ENCODE assay signal across 7 mouse cellular contexts in genomic region chr17:31057891-31058744, GRCm38 (mm10). TPM values are rescaled to one million over a fixed set of nuclear protein-coding genes. Genes with fewer than 3 reads are reported as not detected.
DNase-seq lines count a peak whose midpoint lies in the region; ATAC-seq and TF ChIP-seq lines count a peak whose summit lies in the region.

No protein-coding gene starts in this region.

- peaks cover 3% of the 10 kb centered on the region; the same call in 1 of the 2 replicates for H3K27me3 ChIP-seq in liver, adult 2 months (ENCODE audit: control insufficient read depth, insufficient read depth, low read length)
- no peaks in the 10 kb centered on the region for H3K27me3 ChIP-seq in forebrain, embryonic 16.5 days (replicated peaks; ENCODE audit: control insufficient read depth, insufficient read depth, low read length)
- H3K27me3 ChIP-seq in limb, embryonic 11.5 days (ENCODE audit: control insufficient read depth, insufficient read depth, low read length): peaks cover 23% of the 10 kb centered on the region
- H3K27me3 ChIP-seq in myocyte (ENCODE audit: control insufficient read depth, insufficient read depth, insufficient read length): peaks cover 10% of the 10 kb centered on the region

- H3K9ac ChIP-seq in liver, adult 2 months (ENCODE audit: low read depth, low read length): peak overlapping the region; percentile 71
- H3K9ac ChIP-seq in forebrain, embryonic 16.5 days (replicated peaks; ENCODE audit: low read depth, low read length): peak overlapping the region; percentile 77
- peak overlapping the region; percentile 28; the same call in 1 of the 2 replicates for H3K9ac ChIP-seq in limb, embryonic 11.5 days (ENCODE audit: low read length)

- ATAC-seq in forebrain, embryonic 16.5 days: peak; percentile 41
- no peak for ATAC-seq in limb, embryonic 11.5 days (ENCODE audit: insufficient number of reproducible peaks, low FRiP score, low TSS enrichment, low read depth)

- DNase-seq in liver, adult 2 months (ENCODE audit: extremely low read depth, low read depth, low spot score): no peak
- DNase-seq in liver: no peak
- DNase-seq in cerebellum, adult 8-10 months: peak; percentile 76
- DNase-seq in limb, embryonic 11.5 days (ENCODE audit: low spot score): peak; percentile 37
- no peak for DNase-seq in T-cell, adult 2 months (ENCODE audit: low spot score)

- no peak for TF ChIP-seq POLR2A in liver, adult 2 months (IDR thresholded peaks at IDR 0.05; ENCODE audit: extremely low read depth, insufficient read depth, low read length)
- TF ChIP-seq POLR2A in myocyte (IDR thresholded peaks at IDR 0.05; ENCODE audit: insufficient read length, low read depth): no peak

- no peaks in the 10 kb centered on the region for H3K79me2 ChIP-seq in liver, adult 2 months (ENCODE audit: control insufficient read depth, insufficient read depth, low read length)
- H3K79me2 ChIP-seq in myocyte (ENCODE audit: control insufficient read depth, insufficient read depth): no peaks in the 10 kb centered on the region

- 5% methylated on average over 31 of the region's 31 CpGs for WGBS in liver, adult 2 months
- WGBS in forebrain, embryonic 16.5 days: under 1% methylated on average over 31 of the region's 31 CpGs
- whole genome bisulfite sequencing in limb, embryonic 11.5 days: 2% methylated on average over 31 of the region's 31 CpGs

- H3K27ac ChIP-seq in liver, adult 2 months (replicated peaks; ENCODE audit: insufficient read depth, low read depth, low read length): peak overlapping the region; percentile 79
- H3K27ac ChIP-seq in forebrain, embryonic 16.5 days (ENCODE audit: low read length): peak overlapping the region; percentile 89
- no peak overlapping the region for H3K27ac ChIP-seq in limb, embryonic 11.5 days (replicated peaks; ENCODE audit: low read depth, low read length)

- H3K4me1 ChIP-seq in liver, adult 2 months (ENCODE audit: control insufficient read depth, insufficient read depth, low read length): peaks cover 3% of the 10 kb centered on the region; the same call in 1 of the 2 replicates
- peaks cover 20% of the 10 kb centered on the region for H3K4me1 ChIP-seq in forebrain, embryonic 16.5 days (replicated peaks; ENCODE audit: control insufficient read depth, insufficient read depth, low read length)
- H3K4me1 ChIP-seq in limb, embryonic 11.5 days (ENCODE audit: control insufficient read depth, insufficient read depth, low read length): peaks cover 19% of the 10 kb centered on the region

- peaks cover 10% of the 10 kb centered on the region for H3K9me3 ChIP-seq in forebrain, embryonic 16.5 days (ENCODE audit: control insufficient read depth, low read length)
- H3K9me3 ChIP-seq in limb, embryonic 11.5 days (ENCODE audit: control insufficient read depth, low read length): no peaks in the 10 kb centered on the region

- H3ac ChIP-seq in myocyte (ENCODE audit: control insufficient read depth, insufficient read length): no peak overlapping the region

- H3K4me3 ChIP-seq in liver, adult 2 months (ENCODE audit: insufficient read depth, low read depth, low read length): peak overlapping the region; percentile 81
- peak overlapping the region; percentile 82 for H3K4me3 ChIP-seq in forebrain, embryonic 16.5 days (replicated peaks; ENCODE audit: low read length)
- H3K4me3 ChIP-seq in limb, embryonic 11.5 days (ENCODE audit: low read depth, low read length): peak overlapping the region; percentile 38
- H3K4me3 ChIP-seq in myocyte: no peak overlapping the region

- no peaks in the 10 kb centered on the region for H3K36me3 ChIP-seq in liver, adult 2 months (ENCODE audit: control insufficient read depth, insufficient read depth, low read length)
- H3K36me3 ChIP-seq in forebrain, embryonic 16.5 days (ENCODE audit: control insufficient read depth, insufficient read depth): no peaks in the 10 kb centered on the region
- H3K36me3 ChIP-seq in limb, embryonic 11.5 days (ENCODE audit: control insufficient read depth, insufficient read depth, low read length): no peaks in the 10 kb centered on the region
- no peaks in the 10 kb centered on the region for H3K36me3 ChIP-seq in myocyte (ENCODE audit: control insufficient read depth, insufficient read depth)

- TF ChIP-seq CTCF in liver, adult 2 months (IDR thresholded peaks at IDR 0.05; ENCODE audit: low read depth, low read length): no peak

- peak overlapping the region; percentile 77 for H3K4me2 ChIP-seq in forebrain, embryonic 16.5 days (ENCODE audit: low read length)
- H3K4me2 ChIP-seq in limb, embryonic 11.5 days (ENCODE audit: low read depth, severe bottlenecking): peak overlapping the region; percentile 81
- peak overlapping the region; percentile 70 for H3K4me2 ChIP-seq in myocyte (ENCODE audit: low read depth)

TF ChIP-seq in myocyte, 11 proteins besides CTCF, POLR2A, EP300 and RAD21:
- no peak for TF ChIP-seq MYOG (IDR thresholded peaks at IDR 0.05; ENCODE audit: control insufficient read depth in 1 of 3, insufficient read depth in 1 of 3, insufficient read length in 2 of 3, low read depth in 2 of 3)
- TF ChIP-seq TCF12 (IDR thresholded peaks at IDR 0.05; ENCODE audit: insufficient read depth, poor library complexity, severe bottlenecking): no peak
- TF ChIP-seq MYOD1 (IDR thresholded peaks at IDR 0.05; ENCODE audit: control insufficient read depth in 1 of 3, insufficient read length in 2 of 3, low read depth in 2 of 3): no peak
- TF ChIP-seq MAX (IDR thresholded peaks at IDR 0.05; ENCODE audit: low read depth): no peak
- no peak for TF ChIP-seq CEBPB (IDR thresholded peaks at IDR 0.05; ENCODE audit: insufficient read depth, poor library complexity, severe bottlenecking)
- TF ChIP-seq SRF (IDR thresholded peaks at IDR 0.05; ENCODE audit: control insufficient read depth, insufficient read length, low read depth): no peak
- TF ChIP-seq E2F4 (IDR thresholded peaks at IDR 0.05; ENCODE audit: insufficient read depth): no peak
- TF ChIP-seq TCF3 (IDR thresholded peaks at IDR 0.05; ENCODE audit: insufficient read length, low read depth): no peak
- TF ChIP-seq USF1 (IDR thresholded peaks at IDR 0.05; ENCODE audit: low read depth): no peak
- TF ChIP-seq REST (IDR thresholded peaks at IDR 0.05; ENCODE audit: insufficient read depth, insufficient read length): no peak
- no peak for TF ChIP-seq POLR2AphosphoS2 (IDR thresholded peaks at IDR 0.05; ENCODE audit: insufficient read length, low read depth)

RNA-seq across cellular contexts. Expression of gene Abcg1, which starts 0.6 kb away (rescaled TPM):
- total RNA-seq in liver, adult 2 months (2014; rRNA removed): 5.0 and 6.0 TPM in 2 replicates
- polyA plus RNA-seq in liver, adult 2 months (2012; rRNA removed): 1.8 and 3.4 TPM in 2 replicates
- 19.3 and 20.4 TPM in 2 replicates for polyA plus RNA-seq in forebrain, embryonic 16.5 days (2015; fragmentation: Nextera tagmentation; extraction: Ambion mirVana)
- polyA plus RNA-seq in limb, embryonic 11.5 days (2014; fragmentation: Nextera tagmentation; extraction: Ambion mirVana): 6.3 and 6.9 TPM in 2 replicates
- polyA plus RNA-seq in myocyte (2012; fragmentation: generic; extraction: Trizol): 0.94 TPM

Comparison
In these comparisons a context has a peak if more than half of its experiments do, and no peak if none do; other contexts are left out.
1. DNase-seq: peak in cerebellum, adult 8-10 months (single experiment) and limb, embryonic 11.5 days (single experiment); none in liver, adult 2 months (single experiment), liver (single experiment) and T-cell, adult 2 months (single experiment).
2. Peak in every context shown above with its lines, with median percentiles within 50 percentile points of each other: H3K9ac ChIP-seq and H3K4me2 ChIP-seq.